Mouse (Mus musculus): Measurements from ENCODE around the gene Cnih3. TPM values are rescaled to one million over a fixed set of nuclear protein-coding genes. Genes with fewer than 3 reads are reported as not detected.

Cnih3 gene
- polyA plus RNA-seq, 1 experiment from 2014 or later = 11.3 TPM

- 96% methylated on average over 5 of the region's 5 CpGs for WGBS
- H3K27me3 ChIP-seq (ENCODE audit: control insufficient read depth, insufficient read depth, low read depth, low read length) = no peaks in the 10 kb centered on the region
- H3K4me2 ChIP-seq (ENCODE audit: low read length) = no peak overlapping the region
- H3K4me3 ChIP-seq (ENCODE audit: low read depth, low read length) = no peak overlapping the region
- H3K9ac ChIP-seq (ENCODE audit: low read depth, low read length) = no peak overlapping the region
- H3K4me1 ChIP-seq (ENCODE audit: control insufficient read depth, insufficient read depth, low read length) = no peaks in the 10 kb centered on the region
- H3K9me3 ChIP-seq (replicated peaks; ENCODE audit: control insufficient read depth, low read length, poor library complexity, severe bottlenecking) = no peaks in the 10 kb centered on the region
- no peaks in the 10 kb centered on the region for H3K36me3 ChIP-seq (ENCODE audit: control insufficient read depth, insufficient read depth, low read length)
- no peak for ATAC-seq
- H3K27ac ChIP-seq (ENCODE audit: low read length) = no peak overlapping the region
These were observed 31.3 kb upstream of the Cnih3 start for GRCm38 (mm10) chr1:181321149-181321548.

GRCm38 (mm10) chr1:181323134-181323533 is 29.3 kb upstream of the Cnih3 start:
- H3K36me3 ChIP-seq (ENCODE audit: control insufficient read depth, insufficient read depth, low read length) = no peaks in the 10 kb centered on the region
- no peak overlapping the region for H3K4me3 ChIP-seq (ENCODE audit: low read depth, low read length)
- H3K27ac ChIP-seq (ENCODE audit: low read length) = no peak overlapping the region
- H3K9me3 ChIP-seq (replicated peaks; ENCODE audit: control insufficient read depth, low read length, poor library complexity, severe bottlenecking) = no peaks in the 10 kb centered on the region
- no peaks in the 10 kb centered on the region for H3K27me3 ChIP-seq (ENCODE audit: control insufficient read depth, insufficient read depth, low read depth, low read length)
- no peak for ATAC-seq
- H3K4me2 ChIP-seq (ENCODE audit: low read length) = no peak overlapping the region
- H3K9ac ChIP-seq (ENCODE audit: low read depth, low read length) = no peak overlapping the region
- 92% methylated on average over 3 of the region's 3 CpGs for WGBS
- H3K4me1 ChIP-seq (ENCODE audit: control insufficient read depth, insufficient read depth, low read length) = no peaks in the 10 kb centered on the region

- H3K4me3 ChIP-seq (ENCODE audit: low read depth, low read length) = no peak overlapping the region
- no peaks in the 10 kb centered on the region for H3K9me3 ChIP-seq (replicated peaks; ENCODE audit: control insufficient read depth, low read length, poor library complexity, severe bottlenecking)
- WGBS = 98% methylated on average over 5 of the region's 5 CpGs
- no peak overlapping the region for H3K4me2 ChIP-seq (ENCODE audit: low read length)
- no peak for ATAC-seq
- no peaks in the 10 kb centered on the region for H3K4me1 ChIP-seq (ENCODE audit: control insufficient read depth, insufficient read depth, low read length)
- no peaks in the 10 kb centered on the region for H3K27me3 ChIP-seq (ENCODE audit: control insufficient read depth, insufficient read depth, low read depth, low read length)
- no peak overlapping the region for H3K9ac ChIP-seq (ENCODE audit: low read depth, low read length)
- no peak overlapping the region for H3K27ac ChIP-seq (ENCODE audit: low read length)
- H3K36me3 ChIP-seq (ENCODE audit: control insufficient read depth, insufficient read depth, low read length) = no peaks in the 10 kb centered on the region
These were observed 25.3 kb upstream of the Cnih3 start for GRCm38 (mm10) chr1:181327137-181327536.

- H3K9ac ChIP-seq (ENCODE audit: low read depth, low read length) = no peak overlapping the region
- no peak overlapping the region for H3K4me2 ChIP-seq (ENCODE audit: low read length)
- H3K36me3 ChIP-seq (ENCODE audit: control insufficient read depth, insufficient read depth, low read length) = no peaks in the 10 kb centered on the region
- no peak overlapping the region for H3K27ac ChIP-seq (ENCODE audit: low read length)
- WGBS = 80% methylated on average over 10 of the region's 10 CpGs
- H3K27me3 ChIP-seq (ENCODE audit: control insufficient read depth, insufficient read depth, low read depth, low read length) = no peaks in the 10 kb centered on the region
- no peak overlapping the region for H3K4me3 ChIP-seq (ENCODE audit: low read depth, low read length)
- H3K9me3 ChIP-seq (replicated peaks; ENCODE audit: control insufficient read depth, low read length, poor library complexity, severe bottlenecking) = no peaks in the 10 kb centered on the region
- H3K4me1 ChIP-seq (ENCODE audit: control insufficient read depth, insufficient read depth, low read length) = no peaks in the 10 kb centered on the region
- ATAC-seq = no peak
These were observed 24.6 kb upstream of the Cnih3 start for GRCm38 (mm10) chr1:181327636-181328420.

- Histone ChIP-seq H3K4me2 (ENCODE audit: low read length) (no peak overlapping the region), H3K4me3 (ENCODE audit: low read depth, low read length) (no peak overlapping the region), H3K36me3 (ENCODE audit: control insufficient read depth, insufficient read depth, low read length) (no peaks in the 10 kb centered on the region), H3K9ac (ENCODE audit: low read depth, low read length) (no peak overlapping the region), H3K4me1 (ENCODE audit: control insufficient read depth, insufficient read depth, low read length) (no peaks in the 10 kb centered on the region), H3K27me3 (ENCODE audit: control insufficient read depth, insufficient read depth, low read depth, low read length) (no peaks in the 10 kb centered on the region), H3K9me3 (replicated peaks; ENCODE audit: control insufficient read depth, low read length, poor library complexity, severe bottlenecking) (no peaks in the 10 kb centered on the region), H3K27ac (ENCODE audit: low read length) (no peak overlapping the region)
- no peak for ATAC-seq
- WGBS = 77% methylated on average over 3 of the region's 3 CpGs
These were observed 23.3 kb upstream of the Cnih3 start for GRCm38 (mm10) chr1:181329110-181329509.

- no peaks in the 10 kb centered on the region for H3K27me3 ChIP-seq (ENCODE audit: control insufficient read depth, insufficient read depth, low read depth, low read length)
- no peaks in the 10 kb centered on the region for H3K4me1 ChIP-seq (ENCODE audit: control insufficient read depth, insufficient read depth, low read length)
- H3K9me3 ChIP-seq (replicated peaks; ENCODE audit: control insufficient read depth, low read length, poor library complexity, severe bottlenecking) = no peaks in the 10 kb centered on the region
- ATAC-seq = no peak
- H3K4me3 ChIP-seq (ENCODE audit: low read depth, low read length) = no peak overlapping the region
- no peaks in the 10 kb centered on the region for H3K36me3 ChIP-seq (ENCODE audit: control insufficient read depth, insufficient read depth, low read length)
- H3K9ac ChIP-seq (ENCODE audit: low read depth, low read length) = no peak overlapping the region
- no peak overlapping the region for H3K27ac ChIP-seq (ENCODE audit: low read length)
- 25% methylated on average over 2 of the region's 2 CpGs for WGBS
- no peak overlapping the region for H3K4me2 ChIP-seq (ENCODE audit: low read length)
These were observed 19.8 kb upstream of the Cnih3 start for GRCm38 (mm10) chr1:181332597-181332996.

- Histone ChIP-seq H3K9ac (ENCODE audit: low read depth, low read length) (no peak overlapping the region), H3K4me1 (ENCODE audit: control insufficient read depth, insufficient read depth, low read length) (no peaks in the 10 kb centered on the region), H3K27ac (ENCODE audit: low read length) (no peak overlapping the region), H3K27me3 (ENCODE audit: control insufficient read depth, insufficient read depth, low read depth, low read length) (no peaks in the 10 kb centered on the region), H3K9me3 (replicated peaks; ENCODE audit: control insufficient read depth, low read length, poor library complexity, severe bottlenecking) (no peaks in the 10 kb centered on the region), H3K36me3 (ENCODE audit: control insufficient read depth, insufficient read depth, low read length) (no peaks in the 10 kb centered on the region), H3K4me3 (ENCODE audit: low read depth, low read length) (no peak overlapping the region), H3K4me2 (ENCODE audit: low read length) (no peak overlapping the region)
- WGBS = 85% methylated on average over 6 of the region's 6 CpGs
- ATAC-seq = no peak
These were observed 18.0 kb upstream of the Cnih3 start for GRCm38 (mm10) chr1:181334329-181335018.

- no peak overlapping the region for H3K4me3 ChIP-seq (ENCODE audit: low read depth, low read length)
- no peak overlapping the region for H3K9ac ChIP-seq (ENCODE audit: low read depth, low read length)
- ATAC-seq = no peak
- no peaks in the 10 kb centered on the region for H3K27me3 ChIP-seq (ENCODE audit: control insufficient read depth, insufficient read depth, low read depth, low read length)
- no peak overlapping the region for H3K27ac ChIP-seq (ENCODE audit: low read length)
- H3K4me1 ChIP-seq (ENCODE audit: control insufficient read depth, insufficient read depth, low read length) = no peaks in the 10 kb centered on the region
- WGBS = 87% methylated on average over 5 of the region's 5 CpGs
- no peaks in the 10 kb centered on the region for H3K36me3 ChIP-seq (ENCODE audit: control insufficient read depth, insufficient read depth, low read length)
- H3K9me3 ChIP-seq (replicated peaks; ENCODE audit: control insufficient read depth, low read length, poor library complexity, severe bottlenecking) = no peaks in the 10 kb centered on the region
- no peak overlapping the region for H3K4me2 ChIP-seq (ENCODE audit: low read length)
These were observed 17.4 kb upstream of the Cnih3 start for GRCm38 (mm10) chr1:181335019-181335365.

- no peaks in the 10 kb centered on the region for H3K4me1 ChIP-seq (ENCODE audit: control insufficient read depth, insufficient read depth, low read length)
- H3K4me2 ChIP-seq (ENCODE audit: low read length) = no peak overlapping the region
- no peak overlapping the region for H3K9ac ChIP-seq (ENCODE audit: low read depth, low read length)
- no peaks in the 10 kb centered on the region for H3K27me3 ChIP-seq (ENCODE audit: control insufficient read depth, insufficient read depth, low read depth, low read length)
- ATAC-seq = no peak
- no peak overlapping the region for H3K4me3 ChIP-seq (ENCODE audit: low read depth, low read length)
- 62% methylated on average over 4 of the region's 4 CpGs for WGBS
- H3K36me3 ChIP-seq (ENCODE audit: control insufficient read depth, insufficient read depth, low read length) = no peaks in the 10 kb centered on the region
- no peak overlapping the region for H3K27ac ChIP-seq (ENCODE audit: low read length)
- H3K9me3 ChIP-seq (replicated peaks; ENCODE audit: control insufficient read depth, low read length, poor library complexity, severe bottlenecking) = no peaks in the 10 kb centered on the region
These were observed 17.0 kb upstream of the Cnih3 start for GRCm38 (mm10) chr1:181335388-181335787.

Measured in midbrain, embryonic 16.5 days (tissue).